Mouse (Mus musculus) limb, embryonic 15.5 days (tissue): ENCODE data around the gene Xylt1. TPM values are rescaled to one million over a fixed set of nuclear protein-coding genes. Genes with fewer than 3 reads are reported as not detected.

Experiments
- ATAC-seq: fragments of 200-750 bp; cut with Nextera tagmentation; 2 replicates; pipeline ENCODE4 v1.8.0; 2017; ENCODE audit warnings: low read depth, moderate TSS enrichment; ENCODE audit not compliant: insufficient number of reproducible peaks, low FRiP score, low TSS enrichment
- H3K27ac ChIP-seq: fragments of 300-500 bp; sonication (generic); 2 replicates; pipeline ENCODE4 v1.5.1; 2015; ENCODE audit warnings: moderate library complexity, mild to moderate bottlenecking, inconsistent platforms
- H3K27me3 ChIP-seq: fragments of 300-500 bp; sonication (generic); 2 replicates; pipeline ENCODE4 v1.6.1; 2015; ENCODE audit warnings: inconsistent platforms
- H3K36me3 ChIP-seq: fragments of 300-500 bp; sonication (generic); 2 replicates; pipeline ENCODE4 v1.6.1; 2015; ENCODE audit warnings: inconsistent platforms
- H3K4me1 ChIP-seq: fragments of 300-500 bp; sonication (generic); 2 replicates; pipeline ENCODE4 v1.6.1; 2015; ENCODE audit warnings: inconsistent platforms
- H3K4me2 ChIP-seq: fragments of 300-500 bp; sonication (generic); 2 replicates; pipeline ENCODE4 v1.6.1; 2015; ENCODE audit warnings: mild to moderate bottlenecking, inconsistent platforms
- H3K4me3 ChIP-seq: fragments of 300-500 bp; sonication (generic); 2 replicates; pipeline ENCODE4 v1.5.1; 2015; ENCODE audit warnings: mild to moderate bottlenecking, inconsistent platforms
- H3K9ac ChIP-seq: fragments of 300-500 bp; sonication (generic); 2 replicates; pipeline ENCODE4 v1.6.1; 2015; ENCODE audit warnings: inconsistent platforms
- H3K9me3 ChIP-seq: fragments of 300-500 bp; sonication (generic); 2 replicates; pipeline ENCODE4 v1.6.1; 2016; ENCODE audit warnings: inconsistent platforms
- WGBS: fragments of 180-500 bp; shearing (Covaris S2); methylation state at CpG from one replicate; pipeline ENCODE4 v1.1.7; 2015; 5-methylcytosine and 5-hydroxymethylcytosine counted together
- polyA plus RNA-seq: library from polyadenylated mRNA; unstranded; fragments of >200 nt; fragmentation: Nextera tagmentation; extraction: Ambion mirVana; gene quantifications from 2 replicates; pipeline ENCODE4 v1.2.1, GENCODE M21; 2015

Gene Xylt1
- polyA plus RNA-seq, 1 experiment from 2014 or later: 2.9 TPM

DNA sequence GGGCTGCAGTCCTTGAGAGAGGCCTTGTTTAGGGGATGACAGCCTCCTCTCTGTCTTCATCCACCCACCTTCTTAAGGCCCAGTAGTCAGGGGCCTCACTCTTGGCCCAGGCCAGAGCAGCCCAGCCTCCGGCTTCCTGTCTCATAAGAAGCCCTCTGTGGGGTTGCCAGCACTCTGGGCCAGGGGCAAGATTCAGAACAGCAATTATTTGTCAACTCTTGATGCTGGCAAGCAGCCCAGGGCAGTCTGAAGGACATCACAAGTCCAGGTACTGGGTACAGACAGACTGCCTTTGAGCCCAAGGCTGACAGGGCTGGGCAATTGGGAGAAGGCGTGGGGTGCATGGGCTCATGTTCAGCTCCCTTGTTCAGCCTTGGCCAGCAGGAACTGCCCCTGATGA, 129.3 kb downstream of the Xylt1 start:
- H3K27me3 ChIP-seq: no peaks in the 10 kb centered on the region
- no peak overlapping the region for H3K9ac ChIP-seq
- H3K4me1 ChIP-seq: peaks cover 12% of the 10 kb centered on the region
- H3K27ac ChIP-seq: no peak overlapping the region
- H3K4me3 ChIP-seq: no peak overlapping the region
- H3K4me2 ChIP-seq: no peak overlapping the region
- H3K9me3 ChIP-seq: no peaks in the 10 kb centered on the region
- peak; percentile 61; the same call in 1 of the 2 replicates for ATAC-seq
- no peaks in the 10 kb centered on the region for H3K36me3 ChIP-seq
- 80% methylated on average over 2 of the region's 2 CpGs for WGBS

DNA sequence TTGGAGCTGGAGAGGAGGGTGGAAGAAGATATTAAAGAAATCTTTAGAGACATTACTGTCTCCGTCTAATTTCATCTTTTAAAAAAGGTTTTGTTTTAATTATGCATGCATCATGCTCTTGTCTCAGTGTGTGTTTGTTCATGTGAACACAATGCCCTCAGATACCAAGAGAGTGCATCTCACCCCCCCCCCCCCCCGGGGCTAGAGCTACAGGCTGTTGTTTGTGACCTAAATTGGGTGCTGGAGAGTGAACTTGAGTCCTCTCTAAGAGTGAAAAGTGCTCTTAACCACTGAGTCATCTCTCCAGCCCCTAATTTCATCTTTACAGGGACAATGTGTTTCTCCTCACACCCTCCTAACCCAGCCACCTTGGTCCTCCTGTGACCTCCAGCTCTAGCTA, 131.5 kb downstream of the Xylt1 start:
- WGBS: 91% methylated on average over 2 of the region's 2 CpGs
- ATAC-seq: no peak
- Histone ChIP-seq H3K4me2 (no peak overlapping the region), H3K27ac (no peak overlapping the region), H3K9me3 (no peaks in the 10 kb centered on the region), H3K4me3 (no peak overlapping the region), H3K27me3 (no peaks in the 10 kb centered on the region), H3K4me1 (peaks cover 6% of the 10 kb centered on the region), H3K36me3 (no peaks in the 10 kb centered on the region), H3K9ac (no peak overlapping the region)

DNA sequence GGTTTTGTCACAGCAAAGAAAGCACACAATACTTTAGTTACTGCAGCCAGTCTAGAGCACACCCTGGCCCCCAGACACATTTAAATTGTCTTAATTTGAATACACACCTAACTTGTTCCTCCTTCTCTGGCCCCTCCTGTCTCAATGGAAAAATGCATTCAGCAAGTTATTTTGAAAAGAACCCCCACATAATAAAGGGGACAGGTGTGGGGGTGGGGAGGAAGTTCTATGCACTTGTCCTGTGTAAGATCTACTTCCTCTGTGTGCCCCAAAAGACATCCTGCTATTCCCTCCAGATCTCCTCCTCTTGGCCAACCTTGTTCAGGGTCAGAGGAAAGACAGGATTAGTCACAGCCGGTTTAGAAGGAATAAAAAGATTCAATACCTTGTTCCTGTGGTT, 135.0 kb downstream of the Xylt1 start:
- H3K9me3 ChIP-seq: no peaks in the 10 kb centered on the region
- WGBS: 56% methylated on average over 1 of the region's 1 CpGs
- no peaks in the 10 kb centered on the region for H3K27me3 ChIP-seq
- no peak overlapping the region for H3K27ac ChIP-seq
- no peak overlapping the region for H3K9ac ChIP-seq
- no peaks in the 10 kb centered on the region for H3K36me3 ChIP-seq
- H3K4me3 ChIP-seq: no peak overlapping the region
- H3K4me1 ChIP-seq: peaks cover 2% of the 10 kb centered on the region; the same call in 1 of the 2 replicates
- no peak overlapping the region for H3K4me2 ChIP-seq
- no peak for ATAC-seq

DNA sequence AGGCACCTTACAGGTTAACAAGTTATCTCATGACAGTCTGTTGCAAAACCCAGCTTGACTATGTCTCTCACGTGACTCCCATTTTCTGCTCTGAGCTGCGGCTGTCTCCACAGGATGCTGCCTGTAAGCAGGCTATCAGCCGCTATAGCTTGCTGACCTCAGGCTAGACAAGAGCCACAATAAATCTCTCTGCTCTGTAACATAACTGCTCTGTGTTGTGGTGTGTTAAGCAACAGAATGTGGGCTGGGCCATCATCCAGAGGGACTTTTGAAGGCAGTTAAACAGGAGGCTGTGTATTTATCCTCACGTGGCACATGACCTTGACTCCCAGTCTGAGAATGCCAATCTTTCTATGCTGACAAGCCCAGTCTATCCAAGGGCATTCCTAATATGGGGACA, 136.1 kb downstream of the Xylt1 start:
- Histone ChIP-seq H3K36me3 (no peaks in the 10 kb centered on the region), H3K27ac (no peak overlapping the region), H3K4me3 (no peak overlapping the region), H3K4me1 (peaks cover 2% of the 10 kb centered on the region; the same call in 1 of the 2 replicates), H3K9me3 (no peaks in the 10 kb centered on the region), H3K9ac (no peak overlapping the region), H3K27me3 (no peaks in the 10 kb centered on the region), H3K4me2 (no peak overlapping the region)
- no peak for ATAC-seq
- WGBS: 31% methylated on average over 4 of the region's 4 CpGs

GRCm38 (mm10) chr7:117521369-117521768, 140.6 kb downstream of the Xylt1 start:
- no peak overlapping the region for H3K4me3 ChIP-seq
- H3K9me3 ChIP-seq: no peaks in the 10 kb centered on the region
- 0 out of 2 replicates have a peak overlapping the region, but pooled peaks have one; percentile 13 for H3K27ac ChIP-seq
- H3K36me3 ChIP-seq: no peaks in the 10 kb centered on the region
- no peaks in the 10 kb centered on the region for H3K27me3 ChIP-seq
- H3K9ac ChIP-seq: no peak overlapping the region
- no peak overlapping the region for H3K4me2 ChIP-seq
- H3K4me1 ChIP-seq: peaks cover 6% of the 10 kb centered on the region
- no peak for ATAC-seq

GRCm38 (mm10) chr7:117522092-117522635, 141.4 kb downstream of the Xylt1 start:
- H3K36me3 ChIP-seq: no peaks in the 10 kb centered on the region
- peaks cover 6% of the 10 kb centered on the region for H3K4me1 ChIP-seq
- H3K4me2 ChIP-seq: no peak overlapping the region
- no peak overlapping the region for H3K9ac ChIP-seq
- no peak overlapping the region for H3K4me3 ChIP-seq
- H3K27ac ChIP-seq: no peak overlapping the region
- no peaks in the 10 kb centered on the region for H3K27me3 ChIP-seq
- ATAC-seq: no peak
- H3K9me3 ChIP-seq: no peaks in the 10 kb centered on the region
- WGBS: 35% methylated on average over 4 of the region's 4 CpGs

GRCm38 (mm10) chr7:117524430-117525214, 143.8 kb downstream of the Xylt1 start:
- WGBS: 19% methylated on average over 7 of the region's 7 CpGs
- Histone ChIP-seq H3K36me3 (no peaks in the 10 kb centered on the region), H3K4me2 (no peak overlapping the region), H3K27ac (no peak overlapping the region), H3K9ac (no peak overlapping the region), H3K27me3 (no peaks in the 10 kb centered on the region), H3K4me1 (peaks cover 6% of the 10 kb centered on the region), H3K9me3 (no peaks in the 10 kb centered on the region), H3K4me3 (no peak overlapping the region)
- no peak for ATAC-seq

- WGBS: 80% methylated on average over 5 of the region's 5 CpGs
- H3K4me2 ChIP-seq: no peak overlapping the region
- no peak overlapping the region for H3K4me3 ChIP-seq
- no peaks in the 10 kb centered on the region for H3K27me3 ChIP-seq
- no peaks in the 10 kb centered on the region for H3K9me3 ChIP-seq
- peaks cover 6% of the 10 kb centered on the region for H3K4me1 ChIP-seq
- no peak overlapping the region for H3K9ac ChIP-seq
- ATAC-seq: no peak
- H3K36me3 ChIP-seq: no peaks in the 10 kb centered on the region
- H3K27ac ChIP-seq: no peak overlapping the region
These were observed 144.9 kb downstream of the Xylt1 start for GRCm38 (mm10) chr7:117525678-117526077.

GRCm38 (mm10) chr7:117526570-117526969, 145.8 kb downstream of the Xylt1 start:
- H3K36me3 ChIP-seq: no peaks in the 10 kb centered on the region
- 87% methylated on average over 3 of the region's 3 CpGs for WGBS
- H3K4me1 ChIP-seq: peaks cover 6% of the 10 kb centered on the region
- H3K27ac ChIP-seq: no peak overlapping the region
- no peak overlapping the region for H3K4me3 ChIP-seq
- no peaks in the 10 kb centered on the region for H3K9me3 ChIP-seq
- no peak overlapping the region for H3K4me2 ChIP-seq
- ATAC-seq: no peak
- H3K9ac ChIP-seq: no peak overlapping the region
- no peaks in the 10 kb centered on the region for H3K27me3 ChIP-seq

- Histone ChIP-seq H3K36me3 (no peaks in the 10 kb centered on the region), H3K9ac (no peak overlapping the region), H3K9me3 (no peaks in the 10 kb centered on the region), H3K27ac (no peak overlapping the region), H3K4me1 (no peaks in the 10 kb centered on the region), H3K4me2 (no peak overlapping the region), H3K4me3 (no peak overlapping the region), H3K27me3 (no peaks in the 10 kb centered on the region)
- WGBS: 75% methylated on average over 12 of the region's 12 CpGs
- ATAC-seq: no peak
These were observed 149.2 kb downstream of the Xylt1 start for GRCm38 (mm10) chr7:117529787-117530655.

DNA sequence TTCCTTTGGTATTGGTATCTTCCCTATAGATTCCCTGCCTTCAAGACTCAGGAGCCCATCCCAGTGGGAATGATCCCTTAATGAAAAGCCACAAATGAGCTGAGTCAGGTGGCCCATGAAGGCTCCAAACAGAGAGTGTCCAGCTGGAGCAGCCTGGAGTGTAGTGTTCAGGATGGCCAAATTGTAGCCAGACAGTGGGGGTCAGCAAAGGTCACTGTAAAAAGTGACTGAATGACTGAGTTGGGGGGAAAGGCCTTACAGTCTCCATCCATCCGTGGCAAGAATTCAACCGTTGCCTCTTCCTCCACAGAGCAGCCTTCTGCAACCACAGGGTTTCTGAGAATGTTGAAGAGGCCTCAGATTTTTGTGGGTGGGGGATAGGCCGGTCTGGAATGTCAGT, 151.9 kb downstream of the Xylt1 start:
- Histone ChIP-seq H3K36me3 (no peaks in the 10 kb centered on the region), H3K4me2 (no peak overlapping the region), H3K27me3 (no peaks in the 10 kb centered on the region), H3K9ac (no peak overlapping the region), H3K27ac (no peak overlapping the region), H3K9me3 (no peaks in the 10 kb centered on the region), H3K4me3 (no peak overlapping the region), H3K4me1 (no peaks in the 10 kb centered on the region)
- 52% methylated on average over 3 of the region's 3 CpGs for WGBS
- no peak for ATAC-seq

GRCm38 (mm10) chr7:117533164-117533563, 152.4 kb downstream of the Xylt1 start:
- no peaks in the 10 kb centered on the region for H3K9me3 ChIP-seq
- H3K4me1 ChIP-seq: no peaks in the 10 kb centered on the region
- no peak for ATAC-seq
- WGBS: 60% methylated on average over 5 of the region's 5 CpGs
- H3K36me3 ChIP-seq: no peaks in the 10 kb centered on the region
- H3K27me3 ChIP-seq: no peaks in the 10 kb centered on the region
- H3K4me3 ChIP-seq: no peak overlapping the region
- H3K4me2 ChIP-seq: no peak overlapping the region
- no peak overlapping the region for H3K9ac ChIP-seq
- H3K27ac ChIP-seq: no peak overlapping the region
